Mouse (Mus musculus): ENCODE measurements around the gene Rflnb. TPM values are rescaled to one million over a fixed set of nuclear protein-coding genes. Genes with fewer than 3 reads are reported as not detected.

Rflnb gene
- polyA plus RNA-seq, 1 experiment, result 1.0 TPM

GRCm38 (mm10) chr11:75994357-75994756, 33.2 kb downstream of the Rflnb start:
- H3K36me3 ChIP-seq (replicated peaks; ENCODE audit: low read length), result no peaks in the 10 kb centered on the region
- TF ChIP-seq FLI1 (IDR thresholded peaks at IDR 0.05; ENCODE audit: low read length) (no peak), GATA1 (IDR thresholded peaks at IDR 0.05; ENCODE audit: borderline replicate concordance, low read length) (no peak)

GRCm38 (mm10) chr11:75992481-75992880, 35.1 kb downstream of the Rflnb start:
- H3K27me3 ChIP-seq (replicated peaks), result peaks cover 4% of the 10 kb centered on the region
- TF ChIP-seq FLI1 (IDR thresholded peaks at IDR 0.05; ENCODE audit: low read length), result no peak
- no peak for TF ChIP-seq GATA1 (IDR thresholded peaks at IDR 0.05; ENCODE audit: borderline replicate concordance, low read length)
- no peaks in the 10 kb centered on the region for H3K36me3 ChIP-seq (replicated peaks; ENCODE audit: low read length)

More at GRCm38 (mm10) chr11:75994357-75994756, 33.2 kb downstream of the Rflnb start:
- Histone ChIP-seq H3K4me1 (peaks cover 60% of the 10 kb centered on the region), H3K27me3 (replicated peaks) (peaks cover 7% of the 10 kb centered on the region), H3K9me3 (no peaks in the 10 kb centered on the region), H3K4me3 (replicated peaks) (no peak overlapping the region)

GRCm38 (mm10) chr11:75991911-75992310, 35.7 kb downstream of the Rflnb start:
- Histone ChIP-seq H3K27me3 (replicated peaks) (peaks cover 8% of the 10 kb centered on the region), H3K4me1 (peaks cover 69% of the 10 kb centered on the region), H3K4me3 (replicated peaks) (no peak overlapping the region), H3K36me3 (replicated peaks; ENCODE audit: low read length) (no peaks in the 10 kb centered on the region), H3K9me3 (no peaks in the 10 kb centered on the region)
- no peak for TF ChIP-seq GATA1 (IDR thresholded peaks at IDR 0.05; ENCODE audit: borderline replicate concordance, low read length)
- no peak for TF ChIP-seq FLI1 (IDR thresholded peaks at IDR 0.05; ENCODE audit: low read length)

More at GRCm38 (mm10) chr11:75992481-75992880, 35.1 kb downstream of the Rflnb start:
- H3K9me3 ChIP-seq, result no peaks in the 10 kb centered on the region
- peaks cover 66% of the 10 kb centered on the region for H3K4me1 ChIP-seq
- peak overlapping the region; percentile 62 for H3K4me3 ChIP-seq (replicated peaks)

GRCm38 (mm10) chr11:75990965-75991835, 36.4 kb downstream of the Rflnb start:
- Histone ChIP-seq H3K9me3 (no peaks in the 10 kb centered on the region), H3K4me3 (replicated peaks) (no peak overlapping the region), H3K4me1 (peaks cover 65% of the 10 kb centered on the region), H3K36me3 (replicated peaks; ENCODE audit: low read length) (no peaks in the 10 kb centered on the region), H3K27me3 (replicated peaks) (peaks cover 14% of the 10 kb centered on the region)
- no peak for TF ChIP-seq GATA1 (IDR thresholded peaks at IDR 0.05; ENCODE audit: borderline replicate concordance, low read length)
- TF ChIP-seq FLI1 (IDR thresholded peaks at IDR 0.05; ENCODE audit: low read length), result no peak

GRCm38 (mm10) chr11:75985948-75986347, 41.6 kb downstream of the Rflnb start:
- TF ChIP-seq GATA1 (IDR thresholded peaks at IDR 0.05; ENCODE audit: borderline replicate concordance, low read length), result no peak
- no peak for TF ChIP-seq FLI1 (IDR thresholded peaks at IDR 0.05; ENCODE audit: low read length)
- Histone ChIP-seq H3K4me1 (peaks cover 26% of the 10 kb centered on the region), H3K36me3 (replicated peaks; ENCODE audit: low read length) (no peaks in the 10 kb centered on the region), H3K4me3 (replicated peaks) (no peak overlapping the region), H3K27me3 (replicated peaks) (peaks cover 22% of the 10 kb centered on the region), H3K9me3 (no peaks in the 10 kb centered on the region)

GRCm38 (mm10) chr11:75984581-75984980, 43.0 kb downstream of the Rflnb start:
- Histone ChIP-seq H3K4me3 (replicated peaks) (no peak overlapping the region), H3K27me3 (replicated peaks) (peaks cover 36% of the 10 kb centered on the region), H3K9me3 (no peaks in the 10 kb centered on the region), H3K36me3 (replicated peaks; ENCODE audit: low read length) (no peaks in the 10 kb centered on the region), H3K4me1 (peaks cover 19% of the 10 kb centered on the region)
- no peak for TF ChIP-seq GATA1 (IDR thresholded peaks at IDR 0.05; ENCODE audit: borderline replicate concordance, low read length)
- TF ChIP-seq FLI1 (IDR thresholded peaks at IDR 0.05; ENCODE audit: low read length), result no peak

- TF ChIP-seq GATA1 (IDR thresholded peaks at IDR 0.05; ENCODE audit: borderline replicate concordance, low read length) (no peak), FLI1 (IDR thresholded peaks at IDR 0.05; ENCODE audit: low read length) (no peak)
Measured at GRCm38 (mm10) chr11:75983194-75983593, 44.4 kb downstream of the Rflnb start.

GRCm38 (mm10) chr11:75980413-75980812, 47.2 kb downstream of the Rflnb start:
- H3K4me1 ChIP-seq, result peaks cover 13% of the 10 kb centered on the region
- TF ChIP-seq FLI1 (IDR thresholded peaks at IDR 0.05; ENCODE audit: low read length) (no peak), GATA1 (IDR thresholded peaks at IDR 0.05; ENCODE audit: borderline replicate concordance, low read length) (no peak)
- no peaks in the 10 kb centered on the region for H3K36me3 ChIP-seq (replicated peaks; ENCODE audit: low read length)
- H3K4me3 ChIP-seq (replicated peaks), result no peak overlapping the region
- H3K9me3 ChIP-seq, result no peaks in the 10 kb centered on the region
- peaks cover 40% of the 10 kb centered on the region for H3K27me3 ChIP-seq (replicated peaks)

More at GRCm38 (mm10) chr11:75983194-75983593, 44.4 kb downstream of the Rflnb start:
- Histone ChIP-seq H3K9me3 (no peaks in the 10 kb centered on the region), H3K27me3 (replicated peaks) (peaks cover 44% of the 10 kb centered on the region), H3K4me3 (replicated peaks) (no peak overlapping the region), H3K36me3 (replicated peaks; ENCODE audit: low read length) (no peaks in the 10 kb centered on the region), H3K4me1 (peaks cover 14% of the 10 kb centered on the region; the same call in 1 of the 2 replicates)

GRCm38 (mm10) chr11:75978051-75978450, 49.5 kb downstream of the Rflnb start:
- Histone ChIP-seq H3K4me1 (peaks cover 13% of the 10 kb centered on the region), H3K27me3 (replicated peaks) (peaks cover 48% of the 10 kb centered on the region), H3K36me3 (replicated peaks; ENCODE audit: low read length) (no peaks in the 10 kb centered on the region), H3K9me3 (peaks cover 8% of the 10 kb centered on the region; the same call in 1 of the 2 replicates), H3K4me3 (replicated peaks) (no peak overlapping the region)
- no peak for TF ChIP-seq FLI1 (IDR thresholded peaks at IDR 0.05; ENCODE audit: low read length)
- TF ChIP-seq GATA1 (IDR thresholded peaks at IDR 0.05; ENCODE audit: borderline replicate concordance, low read length), result no peak

GRCm38 (mm10) chr11:75976748-75977147, 50.8 kb downstream of the Rflnb start:
- Histone ChIP-seq H3K9me3 (peaks cover 8% of the 10 kb centered on the region; the same call in 1 of the 2 replicates), H3K4me3 (replicated peaks) (no peak overlapping the region), H3K27me3 (replicated peaks) (peaks cover 59% of the 10 kb centered on the region), H3K36me3 (replicated peaks; ENCODE audit: low read length) (no peaks in the 10 kb centered on the region), H3K4me1 (peaks cover 13% of the 10 kb centered on the region)
- TF ChIP-seq GATA1 (IDR thresholded peaks at IDR 0.05; ENCODE audit: borderline replicate concordance, low read length), result no peak
- no peak for TF ChIP-seq FLI1 (IDR thresholded peaks at IDR 0.05; ENCODE audit: low read length)

Measured in megakaryocyte, embryonic 14.5 days (primary cell).